Mouse (Mus musculus) heart, adult 2 months (tissue): Measurements from ENCODE around the gene Prom2.

ENCODE experiments used
- CTCF ChIP-seq: fragments of 200-600 bp; IDR thresholded peaks from 2 replicates; pipeline ENCODE4 v1.8.1; 2022; ENCODE audit warnings: antibody characterized with exemption, mild to moderate bottlenecking, moderate library complexity
- EP300 ChIP-seq: fragments of 200-500 bp; IDR thresholded peaks from 2 replicates; pipeline ENCODE4 v1.6.1; 2011; ENCODE audit warnings: low read depth, low read length, control low read depth; ENCODE audit not compliant: insufficient read depth
- POLR2A ChIP-seq: fragments of 200-500 bp; IDR thresholded peaks from 2 replicates; pipeline ENCODE4 v1.6.1; 2011; ENCODE audit warnings: mild to moderate bottlenecking, low read depth, low read length, control low read depth; ENCODE audit not compliant: insufficient read depth

GRCm38 (mm10) chr2:127535363-127535762 lies 5.9 kb downstream of the Prom2 start:
- TF ChIP-seq CTCF: no peak
- TF ChIP-seq POLR2A: no peak
- no peak for TF ChIP-seq EP300
